Mouse (Mus musculus) small intestine, adult 2 months (tissue): Measurements from ENCODE around the gene Mrpl43. TPM values are rescaled to one million over a fixed set of nuclear protein-coding genes. Genes with fewer than 3 reads are reported as not detected.

Experiments
- H3K27ac ChIP-seq: fragments of 200-500 bp; 2 replicates; pipeline ENCODE4 v1.5.1; 2012; ENCODE audit warnings: low read depth, low read length, control low read depth, inconsistent platforms; ENCODE audit not compliant: insufficient read depth
- H3K27me3 ChIP-seq: fragments of 200-500 bp; 2 replicates; pipeline ENCODE4 v1.6.1; 2012; ENCODE audit warnings: mild to moderate bottlenecking, moderate library complexity, low read length, inconsistent platforms; ENCODE audit not compliant: control insufficient read depth, insufficient read depth
- H3K36me3 ChIP-seq: fragments of 200-500 bp; 2 replicates; pipeline ENCODE4 v1.6.1; 2012; ENCODE audit warnings: mild to moderate bottlenecking, low read length, control low read depth, inconsistent platforms; ENCODE audit not compliant: control insufficient read depth, insufficient read depth
- H3K4me1 ChIP-seq: fragments of 200-500 bp; 2 replicates; pipeline ENCODE4 v1.6.1; 2012; ENCODE audit warnings: low read length, inconsistent platforms, mixed read lengths; ENCODE audit not compliant: control insufficient read depth, insufficient read depth, insufficient read length
- H3K4me3 ChIP-seq: fragments of 200-500 bp; 2 replicates; pipeline ENCODE4 v1.5.1; 2012; ENCODE audit warnings: low read depth, mild to moderate bottlenecking, control low read depth, inconsistent platforms, low read length, moderate library complexity
- CTCF ChIP-seq: fragments of 200-500 bp; IDR thresholded peaks from 2 replicates; pipeline ENCODE4 v1.5.1; 2012; ENCODE audit warnings: low read depth, mild to moderate bottlenecking, control low read depth, inconsistent platforms, low read length, moderate library complexity, mixed read lengths; ENCODE audit not compliant: insufficient replicate concordance, insufficient read length; ENCODE audit errors: extremely low read depth
- POLR2A ChIP-seq: fragments of 200-500 bp; IDR thresholded peaks from 2 replicates; pipeline ENCODE4 v1.6.1; 2012; ENCODE audit warnings: low read depth, mild to moderate bottlenecking, control low read depth, inconsistent platforms, low read length, moderate library complexity
- WGBS: fragments of 180-500 bp; shearing (Covaris S2); methylation state at CpG from one replicate; pipeline ENCODE4 v1.1.7; 2018; 5-methylcytosine and 5-hydroxymethylcytosine counted together
- polyA plus RNA-seq: library from polyadenylated mRNA; depleted of rRNA; stranded (reverse); fragments of >200 nt; gene quantifications from 2 replicates; pipeline ENCODE4 v1.2.3, GENCODE M21; 2012; rRNA removed

The Mrpl43 gene
- polyA plus RNA-seq, 1 experiment: 126 TPM

DNA sequence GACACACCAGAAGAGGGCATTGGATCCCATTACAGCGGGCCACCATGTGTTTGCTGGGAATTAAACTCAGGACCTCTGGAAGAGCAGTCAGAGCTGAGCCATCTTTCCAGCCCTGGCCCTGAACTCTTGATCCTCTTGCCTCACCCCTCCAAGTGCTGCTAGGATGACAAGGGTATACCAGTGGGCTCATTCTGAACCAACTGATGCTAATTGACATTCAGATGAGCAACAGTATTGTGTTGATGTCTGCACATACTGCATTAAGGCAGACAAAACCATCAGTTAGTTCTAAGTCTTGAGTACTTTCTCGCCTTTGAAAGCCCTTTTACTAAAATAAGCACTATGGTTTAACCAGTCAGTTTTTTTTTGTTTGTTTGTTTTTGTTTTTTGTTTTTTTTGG is 46.6 kb downstream of the Mrpl43 start:
- H3K27me3 ChIP-seq: no peaks in the 10 kb centered on the region
- no peak for TF ChIP-seq POLR2A
- no peak for TF ChIP-seq CTCF

More for the DNA sequence above, 46.6 kb downstream of the Mrpl43 start:
- 100% methylated on average over 2 of the region's 2 CpGs for WGBS
- Histone ChIP-seq H3K4me1 (no peaks in the 10 kb centered on the region), H3K36me3 (peaks cover 51% of the 10 kb centered on the region), H3K4me3 (no peak overlapping the region), H3K27ac (no peak overlapping the region)

Other genes with a start within 250 kb of the Mrpl43 start
- gene Slf2, start 75.3 kb downstream of the Mrpl43 start, polyA plus RNA-seq: 38.5 and 43.9 TPM in 2 replicates
- 139 and 344 TPM in 2 replicates for gene Sema4g, start 17.3 kb downstream of the Mrpl43 start, polyA plus RNA-seq
- 4.1 and 5.9 TPM in 2 replicates for gene Twnk, start 779 bp downstream of the Mrpl43 start, polyA plus RNA-seq
- gene Lzts2, start 8.0 kb upstream of the Mrpl43 start, polyA plus RNA-seq: 40.3 and 50.4 TPM in 2 replicates
- 0.29 and 1.2 TPM in 2 replicates for gene Pdzd7, start 39.3 kb upstream of the Mrpl43 start, polyA plus RNA-seq
- 8.8 and 9.5 TPM in 2 replicates for gene Sfxn3, start 41.1 kb upstream of the Mrpl43 start, polyA plus RNA-seq
- 2.2 and 2.4 TPM in 2 replicates for gene Kazald1, start 68.8 kb upstream of the Mrpl43 start, polyA plus RNA-seq
- gene Tlx1, start 144.2 kb upstream of the Mrpl43 start, polyA plus RNA-seq: not detected in 2 replicates
- gene Lbx1, start 229.4 kb upstream of the Mrpl43 start, polyA plus RNA-seq: not detected in 2 replicates